ENCODE assay signal across 12 mouse cellular contexts in genomic region chr13:26959534-26960100, GRCm38 (mm10).
"Had no signal": no experiment of that assay in that cellular context is flagged by ENCODE, and none has a peak within 500 bp of the region (broad histone marks: within the 10 kb centered on the region; RNA-seq: fewer than 3 reads in every experiment).

No protein-coding gene starts in this region.

- H3K4me2 ChIP-seq: midbrain, embryonic 15.5 days; stomach, embryonic 15.5 days had no signal

- H3K4me3 ChIP-seq: left cerebral cortex, adult 2 months; midbrain, embryonic 15.5 days; stomach, embryonic 15.5 days had no signal

- H3K9ac ChIP-seq: liver, embryonic 14.5 days; midbrain, embryonic 15.5 days; stomach, embryonic 15.5 days had no signal

- H3K27me3 ChIP-seq: midbrain, embryonic 15.5 days; stomach, embryonic 15.5 days had no signal

- ATAC-seq: lung, postnatal 0 days; midbrain, embryonic 15.5 days had no signal

- DNase-seq: kidney, adult 18-20 months; kidney, postnatal 14 days; lung, adult 18-20 months; lung, postnatal 36 days; right cerebral cortex, postnatal 14 days; thymus, adult 2 months; thymus, postnatal 25 days had no signal

- H3K36me3 ChIP-seq: midbrain, embryonic 15.5 days; stomach, embryonic 15.5 days had no signal

- H3K9me3 ChIP-seq: midbrain, embryonic 15.5 days; stomach, embryonic 15.5 days had no signal

- H3K4me1 ChIP-seq: midbrain, embryonic 15.5 days; stomach, embryonic 15.5 days had no signal

- H3K27ac ChIP-seq: left cerebral cortex, adult 2 months; liver, embryonic 14.5 days; midbrain, embryonic 15.5 days; stomach, embryonic 15.5 days had no signal
